Mouse (Mus musculus) midbrain, embryonic 14.5 days (tissue): ENCODE data around the gene Clic3. TPM values are rescaled to one million over a fixed set of nuclear protein-coding genes. Genes with fewer than 3 reads are reported as not detected.

Experiments used
- ATAC-seq: fragments of 200-750 bp; cut with Nextera tagmentation; 2 replicates; pipeline ENCODE4 v1.8.0; 2017; ENCODE audit warnings: moderate number of reproducible peaks, moderate library complexity; ENCODE audit not compliant: low FRiP score, low TSS enrichment
- DNase-seq: peaks from one replicate; pipeline ENCODE4 v3.0.0-alpha.2; 2015
- H3K27ac ChIP-seq: fragments of 300-500 bp; sonication (generic); replicated peaks from 2 replicates; pipeline ENCODE4 v1.5.1; 2014; ENCODE audit warnings: mild to moderate bottlenecking, low read depth, low read length, moderate library complexity
- H3K27me3 ChIP-seq: fragments of 300-500 bp; sonication (generic); 2 replicates; pipeline ENCODE4 v1.6.1; 2014; ENCODE audit warnings: low read length, control low read depth, mixed read lengths; ENCODE audit not compliant: control insufficient read depth, insufficient read depth
- H3K36me3 ChIP-seq: fragments of 300-500 bp; sonication (generic); 2 replicates; pipeline ENCODE4 v1.6.1; 2014; ENCODE audit warnings: low read length, control low read depth; ENCODE audit not compliant: control insufficient read depth, insufficient read depth
- H3K4me1 ChIP-seq: fragments of 300-500 bp; sonication (generic); 2 replicates; pipeline ENCODE4 v1.6.1; 2014; ENCODE audit warnings: mild to moderate bottlenecking, antibody characterized with exemption, low read length, control low read depth; ENCODE audit not compliant: control insufficient read depth, insufficient read depth
- H3K4me2 ChIP-seq: fragments of 300-500 bp; sonication (generic); 2 replicates; pipeline ENCODE4 v1.6.1; 2014; ENCODE audit warnings: mild to moderate bottlenecking, low read length, moderate library complexity
- H3K4me3 ChIP-seq: fragments of 300-500 bp; sonication (generic); replicated peaks from 2 replicates; pipeline ENCODE4 v1.5.1; 2014; ENCODE audit warnings: low read depth, low read length
- H3K9ac ChIP-seq: fragments of 300-500 bp; sonication (generic); replicated peaks from 2 replicates; pipeline ENCODE4 v1.6.1; 2014; ENCODE audit warnings: mild to moderate bottlenecking, low read length, moderate library complexity
- H3K9me3 ChIP-seq: fragments of 300-500 bp; sonication (generic); 2 replicates; pipeline ENCODE4 v1.6.1; 2016; ENCODE audit warnings: low read length, control low read depth, mixed read lengths; ENCODE audit not compliant: control insufficient read depth
- WGBS: fragments of 180-500 bp; shearing (Covaris S2); extraction: QIAGEN DNeasy Blood & Tissue Kit; methylation state at CpG from one replicate; pipeline ENCODE4 v1.1.7; 2014; 5-methylcytosine and 5-hydroxymethylcytosine counted together
- polyA plus RNA-seq: library from polyadenylated mRNA; unstranded; fragments of >200 nt; fragmentation: Nextera tagmentation; extraction: Ambion mirVana; gene quantifications from 2 replicates; pipeline ENCODE4 v1.2.1, GENCODE M21; 2014

The Clic3 gene
- polyA plus RNA-seq, 1 experiment from 2014 or later = 1.7 TPM

- 92% methylated on average over 17 of the region's 17 CpGs for WGBS
- DNase-seq (no peak), ATAC-seq (no peak)
- Histone ChIP-seq H3K9ac (no peak overlapping the region), H3K36me3 (peaks cover 50% of the 10 kb centered on the region), H3K4me3 (no peak overlapping the region), H3K27ac (no peak overlapping the region), H3K27me3 (no peaks in the 10 kb centered on the region), H3K4me1 (peaks cover 27% of the 10 kb centered on the region), H3K9me3 (no peaks in the 10 kb centered on the region), H3K4me2 (no peak overlapping the region)
Observed at GRCm38 (mm10) chr2:25433101-25433500, 23.5 kb upstream of the Clic3 start.

GRCm38 (mm10) chr2:25434292-25434691 lies 22.3 kb upstream of the Clic3 start:
- no peak overlapping the region for H3K4me2 ChIP-seq
- no peaks in the 10 kb centered on the region for H3K27me3 ChIP-seq
- H3K4me1 ChIP-seq = peaks cover 24% of the 10 kb centered on the region
- no peak for ATAC-seq
- H3K9ac ChIP-seq = no peak overlapping the region
- no peak overlapping the region for H3K4me3 ChIP-seq
- H3K27ac ChIP-seq = no peak overlapping the region
- H3K9me3 ChIP-seq = no peaks in the 10 kb centered on the region
- 89% methylated on average over 8 of the region's 8 CpGs for WGBS
- H3K36me3 ChIP-seq = peaks cover 62% of the 10 kb centered on the region
- DNase-seq = no peak

- DNase-seq (no peak), ATAC-seq (no peak)
- H3K27me3 ChIP-seq = no peaks in the 10 kb centered on the region
- H3K9me3 ChIP-seq = no peaks in the 10 kb centered on the region
- H3K4me3 ChIP-seq = no peak overlapping the region
- 95% methylated on average over 10 of the region's 10 CpGs for WGBS
- H3K9ac ChIP-seq = no peak overlapping the region
- no peak overlapping the region for H3K27ac ChIP-seq
- peaks cover 77% of the 10 kb centered on the region for H3K36me3 ChIP-seq
- H3K4me2 ChIP-seq = no peak overlapping the region
- H3K4me1 ChIP-seq = peaks cover 4% of the 10 kb centered on the region
Observed at GRCm38 (mm10) chr2:25436286-25436820, 20.3 kb upstream of the Clic3 start.

GRCm38 (mm10) chr2:25441067-25441466 lies 15.6 kb upstream of the Clic3 start:
- H3K27ac ChIP-seq = no peak overlapping the region
- ATAC-seq = no peak
- H3K4me2 ChIP-seq = no peak overlapping the region
- H3K9me3 ChIP-seq = no peaks in the 10 kb centered on the region
- DNase-seq = no peak
- no peaks in the 10 kb centered on the region for H3K4me1 ChIP-seq
- H3K27me3 ChIP-seq = no peaks in the 10 kb centered on the region
- H3K4me3 ChIP-seq = no peak overlapping the region
- H3K9ac ChIP-seq = no peak overlapping the region
- 90% methylated on average over 20 of the region's 20 CpGs for WGBS
- H3K36me3 ChIP-seq = peaks cover 97% of the 10 kb centered on the region

- peaks cover 97% of the 10 kb centered on the region for H3K36me3 ChIP-seq
- WGBS = 92% methylated on average over 14 of the region's 14 CpGs
Observed at GRCm38 (mm10) chr2:25442682-25443081, 14.0 kb upstream of the Clic3 start.

GRCm38 (mm10) chr2:25450853-25451647 lies 5.6 kb upstream of the Clic3 start:
- 91% methylated on average over 8 of the region's 8 CpGs for WGBS
- DNase-seq (no peak), ATAC-seq (no peak)
- H3K4me3 ChIP-seq = no peak overlapping the region
- H3K36me3 ChIP-seq = peaks cover 35% of the 10 kb centered on the region
- H3K27ac ChIP-seq = no peak overlapping the region
- no peaks in the 10 kb centered on the region for H3K27me3 ChIP-seq
- H3K9ac ChIP-seq = no peak overlapping the region
- no peak overlapping the region for H3K4me2 ChIP-seq
- H3K4me1 ChIP-seq = no peaks in the 10 kb centered on the region
- no peaks in the 10 kb centered on the region for H3K9me3 ChIP-seq

More at GRCm38 (mm10) chr2:25442682-25443081, 14.0 kb upstream of the Clic3 start:
- H3K27me3 ChIP-seq = no peaks in the 10 kb centered on the region
- H3K4me3 ChIP-seq = no peak overlapping the region
- H3K27ac ChIP-seq = no peak overlapping the region
- no peak overlapping the region for H3K4me2 ChIP-seq
- no peaks in the 10 kb centered on the region for H3K9me3 ChIP-seq
- no peak overlapping the region for H3K9ac ChIP-seq
- no peak for ATAC-seq
- no peak for DNase-seq
- H3K4me1 ChIP-seq = no peaks in the 10 kb centered on the region

GRCm38 (mm10) chr2:25452951-25453350 lies 3.7 kb upstream of the Clic3 start:
- H3K4me1 ChIP-seq = no peaks in the 10 kb centered on the region
- no peaks in the 10 kb centered on the region for H3K27me3 ChIP-seq
- 48% methylated on average over 1 of the region's 1 CpGs for WGBS
- DNase-seq = no peak
- H3K27ac ChIP-seq = no peak overlapping the region
- H3K4me2 ChIP-seq = no peak overlapping the region
- no peak overlapping the region for H3K4me3 ChIP-seq
- peaks cover 22% of the 10 kb centered on the region for H3K36me3 ChIP-seq
- no peak for ATAC-seq
- no peak overlapping the region for H3K9ac ChIP-seq
- H3K9me3 ChIP-seq = no peaks in the 10 kb centered on the region

GRCm38 (mm10) chr2:25457022-25457896 lies 621 bp downstream of the Clic3 start:
- DNase-seq (no peak), ATAC-seq (no peak)
- peaks cover 22% of the 10 kb centered on the region for H3K36me3 ChIP-seq
- H3K9ac ChIP-seq = no peak overlapping the region
- no peak overlapping the region for H3K4me2 ChIP-seq
- H3K9me3 ChIP-seq = no peaks in the 10 kb centered on the region
- 83% methylated on average over 9 of the region's 9 CpGs for WGBS
- H3K4me3 ChIP-seq = no peak overlapping the region
- no peaks in the 10 kb centered on the region for H3K27me3 ChIP-seq
- no peak overlapping the region for H3K27ac ChIP-seq
- H3K4me1 ChIP-seq = peaks cover 17% of the 10 kb centered on the region
